Mouse (Mus musculus) left cerebral cortex, postnatal 10 days (tissue): Measurements from ENCODE around the gene Hivep3. TPM values are rescaled to one million over a fixed set of nuclear protein-coding genes. Genes with fewer than 3 reads are reported as not detected.

Experiments used
- DNase-seq, 2 experiments: peaks; one replicate each; pipeline ENCODE4 v3.0.0; 2021 to 2022; ENCODE audit warnings: low spot score in 2 of 2, mixed read lengths in 1 of 2; ENCODE audit errors: extremely low spot score in 1 of 2
- intact Hi-C: fragments of 180-260 bp; cut with DNase I; formaldehyde crosslinking; loops from one replicate; pipeline ENCODE4 v1.15.1; 2025
- total RNA-seq, 2 experiments: library from RNA; stranded (reverse); gene quantifications; 2 replicates each; pipeline ENCODE4 v1.2.3; 2021

Hivep3 gene
- total RNA-seq, 2 experiments from 2014 or later = 71.9 to 74.3 TPM

GRCm38 (mm10) chr4:119889760-119890159, 156.2 kb downstream of the Hivep3 start:
- DNase-seq = peak in 1 of 2 experiments; percentile 9
- intact Hi-C loops = no loop called here

DNA sequence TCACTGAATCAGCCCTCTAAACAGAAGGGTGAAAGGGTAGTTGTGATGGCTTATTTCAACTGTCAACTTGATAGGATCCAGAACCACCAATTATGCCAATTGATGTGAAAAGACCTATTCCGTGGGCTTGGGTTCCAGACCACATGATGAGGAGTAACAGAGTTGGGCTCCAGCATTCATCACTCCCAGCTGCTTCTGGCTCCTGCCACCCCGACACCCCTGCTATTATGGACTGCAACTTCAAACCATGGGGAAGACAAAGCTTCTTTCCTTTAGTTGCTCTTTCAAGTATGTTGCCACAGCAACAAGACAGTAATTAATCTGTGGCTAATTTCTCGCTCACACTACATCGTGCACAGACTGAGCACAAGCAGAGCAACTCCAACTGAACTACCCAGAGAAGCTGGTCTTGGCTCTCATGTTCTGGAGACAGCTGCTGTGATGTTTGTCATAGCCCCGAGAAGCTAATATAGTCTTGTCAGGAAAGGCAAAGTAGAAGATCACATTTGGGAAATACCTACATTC, 159.7 kb downstream of the Hivep3 start:
- intact Hi-C loops = no loop called here
- DNase-seq = peak in 1 of 2 experiments; percentile 8

DNA sequence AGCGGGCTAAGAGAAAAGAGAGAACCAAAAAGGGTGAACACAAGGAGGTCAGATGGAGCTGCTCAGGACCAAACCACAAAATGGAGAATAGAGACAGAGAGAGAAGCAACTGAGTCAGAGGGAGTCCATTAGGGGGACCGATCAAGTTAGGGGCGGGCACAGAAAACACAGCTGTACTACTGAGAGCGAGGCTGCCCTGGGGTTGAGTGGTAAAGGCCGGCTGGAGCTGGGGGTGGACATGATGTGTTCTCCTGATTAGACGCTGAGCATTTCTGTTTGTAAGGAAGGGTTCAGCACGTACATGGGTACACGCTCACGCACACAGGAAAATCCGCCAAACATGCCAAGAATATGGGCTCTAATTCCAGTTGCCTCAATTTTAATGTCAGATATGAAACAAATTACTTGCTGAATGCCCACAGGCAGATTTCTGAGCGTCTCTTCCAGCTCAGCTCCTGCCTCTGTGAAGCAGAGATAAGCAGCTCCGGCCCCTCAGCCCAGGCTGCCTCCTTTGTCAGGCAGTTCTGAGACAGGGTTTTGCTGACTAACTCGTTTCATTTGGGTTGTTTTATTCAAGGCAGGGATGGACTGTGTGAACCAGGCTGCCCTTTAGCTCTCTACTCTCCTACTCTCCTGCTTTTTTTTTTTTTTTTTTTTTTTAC, 161.3 kb downstream of the Hivep3 start:
- peak in 1 of 2 experiments; percentile 17 for DNase-seq
- intact Hi-C loops = no loop called here

DNA sequence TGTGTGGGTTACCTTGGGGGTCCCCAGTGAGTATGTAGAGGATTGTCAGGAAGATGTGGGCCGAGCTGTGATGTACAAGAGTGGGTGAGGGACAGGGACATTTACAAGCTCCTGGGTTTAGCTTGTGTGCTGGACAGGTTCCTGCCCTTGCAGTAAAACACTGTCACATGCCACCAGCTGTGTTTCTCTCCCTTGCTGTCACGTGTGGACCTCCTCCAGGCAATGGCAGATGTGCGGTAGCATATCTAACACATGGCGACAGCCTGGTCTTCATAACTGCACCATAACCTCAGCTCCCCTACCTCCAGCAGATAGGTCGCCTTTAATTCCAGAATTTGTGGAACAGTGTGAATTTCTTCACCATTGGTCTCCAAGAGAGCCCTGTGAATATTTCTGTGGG, 161.9 kb downstream of the Hivep3 start:
- intact Hi-C loops = no loop called here
- peak in 1 of 2 experiments; percentile 9 for DNase-seq

- intact Hi-C loops = no loop called here
- DNase-seq = peak in 1 of 2 experiments; percentile 13
Observed at GRCm38 (mm10) chr4:119896572-119896971, 163.0 kb downstream of the Hivep3 start.

DNA sequence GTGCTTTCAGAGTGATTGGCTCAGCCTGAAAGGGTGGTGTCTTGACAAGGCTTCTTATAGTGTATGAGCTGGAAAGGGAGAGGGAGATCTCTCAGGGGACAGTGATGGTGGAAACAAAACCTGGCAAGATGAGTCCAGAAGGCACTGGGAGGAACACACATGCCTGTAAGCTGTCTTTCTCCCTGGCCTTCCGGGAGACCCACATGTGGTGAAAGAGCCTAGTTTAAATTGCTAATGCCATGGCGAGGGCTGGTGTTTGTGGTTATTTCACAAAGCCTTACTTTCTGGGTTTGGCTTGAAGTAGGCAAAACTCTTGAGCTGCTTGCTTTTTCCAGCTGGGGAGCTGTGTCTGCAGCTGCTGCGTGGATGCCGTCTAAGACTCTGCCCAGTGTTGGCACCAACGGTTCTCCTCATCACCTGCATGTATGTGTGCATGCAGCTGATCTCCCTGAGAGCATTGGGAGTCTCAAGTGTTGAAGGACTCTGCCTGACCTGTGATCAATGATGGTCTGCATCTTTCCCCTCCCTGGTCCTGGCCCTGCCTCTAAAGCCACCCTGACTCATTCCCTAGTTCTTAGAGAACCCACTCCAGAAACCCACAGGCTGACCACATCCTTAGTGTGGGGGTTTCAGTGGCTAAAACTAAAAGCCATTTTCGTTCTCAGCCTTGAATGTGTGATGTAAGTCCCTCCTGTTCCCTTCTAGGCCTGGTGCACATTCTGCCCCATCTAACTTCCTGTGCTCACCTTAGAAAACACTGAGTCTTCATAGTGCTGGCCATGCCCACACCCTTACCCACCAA, 163.7 kb downstream of the Hivep3 start:
- intact Hi-C loops = no loop called here
- peak in 1 of 2 experiments; percentile 13 for DNase-seq

DNA sequence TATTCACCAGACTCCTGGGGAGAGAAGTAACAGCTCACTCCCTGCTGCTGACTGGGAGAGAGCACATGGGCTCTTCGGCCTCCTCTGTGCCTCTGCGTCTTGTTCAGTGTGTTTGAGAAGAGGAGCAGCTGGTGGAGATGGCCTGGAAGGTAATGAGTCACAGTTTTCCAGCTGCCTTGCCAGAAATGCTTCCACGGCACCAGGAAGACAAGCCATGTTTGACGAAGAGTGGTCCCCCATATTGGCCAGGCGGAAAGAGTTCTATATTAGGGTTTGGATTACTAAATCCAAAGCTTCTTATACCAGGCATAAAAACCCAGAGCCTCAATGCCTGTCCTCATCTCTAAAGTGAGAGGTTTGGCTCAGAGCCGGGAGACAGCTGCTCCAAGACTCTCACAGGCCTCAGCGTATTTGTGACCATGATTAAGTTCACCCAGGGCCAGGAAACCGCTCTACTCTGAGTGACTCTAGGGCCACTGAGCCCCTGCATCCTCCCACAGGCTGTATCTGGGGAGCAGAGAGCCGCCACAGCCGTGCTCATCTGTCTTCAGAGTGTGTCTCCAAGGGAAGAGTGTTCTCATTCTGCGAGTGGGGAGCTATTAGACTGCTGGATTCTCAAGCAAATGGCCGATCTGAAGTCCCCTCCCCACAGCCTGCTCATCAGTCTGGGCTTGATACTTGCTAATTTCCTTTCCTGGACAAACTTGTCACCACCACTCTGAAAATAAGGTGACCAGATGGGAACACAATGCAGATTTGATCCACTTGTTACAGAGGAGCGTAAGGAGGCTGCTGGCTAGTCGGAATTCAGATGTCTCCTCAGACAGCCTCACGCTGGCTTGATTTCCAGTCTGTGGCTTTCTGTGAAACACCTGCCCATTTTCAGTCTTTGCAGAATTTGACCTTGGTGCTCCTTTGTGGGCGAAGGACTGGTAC, 168.2 kb downstream of the Hivep3 start:
- intact Hi-C loops = loop anchor here (5.0 kb wide), 1 partner anchor 90 kb away; no protein-coding TSS in a partner anchor
- peak in 1 of 2 experiments; percentile 46 for DNase-seq

GRCm38 (mm10) chr4:119903328-119903727, 169.7 kb downstream of the Hivep3 start:
- intact Hi-C loops = loop anchor here (5.0 kb wide), 1 partner anchor 91 kb away; no protein-coding TSS in a partner anchor

DNA sequence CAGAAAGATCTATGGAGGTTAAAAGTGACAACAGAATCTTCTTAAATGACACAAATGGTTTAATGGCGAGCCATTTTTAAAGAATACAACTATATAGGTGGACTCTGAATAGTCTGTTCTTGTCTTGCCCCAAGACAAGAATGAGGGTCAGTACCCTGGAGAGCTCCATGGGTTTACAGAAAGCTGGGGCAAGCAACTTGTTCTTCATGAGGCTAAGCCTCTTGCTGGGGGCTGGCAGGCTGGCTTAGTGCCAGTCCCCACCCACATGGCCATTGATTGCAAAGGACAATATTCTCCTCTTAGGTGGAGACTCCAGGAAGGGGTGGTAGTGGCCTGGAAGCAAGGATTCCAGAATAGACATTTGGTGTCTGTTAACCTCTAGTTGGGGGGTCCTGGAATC, 170.2 kb downstream of the Hivep3 start:
- intact Hi-C loops = loop anchor here (5.0 kb wide), 1 partner anchor 92 kb away; no protein-coding TSS in a partner anchor
- peak in 1 of 2 experiments; percentile 35 for DNase-seq

More at GRCm38 (mm10) chr4:119903328-119903727, 169.7 kb downstream of the Hivep3 start:
- peak in 1 of 2 experiments; percentile 82 for DNase-seq

DNA sequence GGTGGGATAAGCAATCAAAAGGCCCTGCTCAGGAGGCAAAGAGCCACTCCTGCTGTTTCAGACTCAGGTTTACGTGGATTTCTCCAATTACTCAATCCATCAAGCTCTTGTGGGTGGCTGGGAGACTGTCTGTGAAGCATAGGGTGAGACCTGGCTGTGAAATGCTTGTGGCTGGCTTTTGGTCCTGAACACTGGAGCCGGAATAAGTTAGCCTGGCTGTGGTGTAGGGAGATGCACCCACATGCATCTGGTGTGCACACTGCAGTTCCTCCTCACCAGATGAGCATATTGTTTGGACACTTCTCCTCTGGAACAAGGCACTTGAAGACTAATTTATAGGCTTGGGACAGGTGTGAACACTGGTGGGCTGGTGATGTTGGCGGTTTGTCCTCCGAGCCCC, 170.7 kb downstream of the Hivep3 start:
- intact Hi-C loops = loop anchor here (5.0 kb wide), 1 partner anchor 92 kb away; no protein-coding TSS in a partner anchor

GRCm38 (mm10) chr4:119907106-119907505, 173.5 kb downstream of the Hivep3 start:
- intact Hi-C loops = no loop called here
- DNase-seq = peak in 1 of 2 experiments; percentile 7

More for the DNA sequence above, 170.7 kb downstream of the Hivep3 start:
- peak in 1 of 2 experiments; percentile 11 for DNase-seq

DNA sequence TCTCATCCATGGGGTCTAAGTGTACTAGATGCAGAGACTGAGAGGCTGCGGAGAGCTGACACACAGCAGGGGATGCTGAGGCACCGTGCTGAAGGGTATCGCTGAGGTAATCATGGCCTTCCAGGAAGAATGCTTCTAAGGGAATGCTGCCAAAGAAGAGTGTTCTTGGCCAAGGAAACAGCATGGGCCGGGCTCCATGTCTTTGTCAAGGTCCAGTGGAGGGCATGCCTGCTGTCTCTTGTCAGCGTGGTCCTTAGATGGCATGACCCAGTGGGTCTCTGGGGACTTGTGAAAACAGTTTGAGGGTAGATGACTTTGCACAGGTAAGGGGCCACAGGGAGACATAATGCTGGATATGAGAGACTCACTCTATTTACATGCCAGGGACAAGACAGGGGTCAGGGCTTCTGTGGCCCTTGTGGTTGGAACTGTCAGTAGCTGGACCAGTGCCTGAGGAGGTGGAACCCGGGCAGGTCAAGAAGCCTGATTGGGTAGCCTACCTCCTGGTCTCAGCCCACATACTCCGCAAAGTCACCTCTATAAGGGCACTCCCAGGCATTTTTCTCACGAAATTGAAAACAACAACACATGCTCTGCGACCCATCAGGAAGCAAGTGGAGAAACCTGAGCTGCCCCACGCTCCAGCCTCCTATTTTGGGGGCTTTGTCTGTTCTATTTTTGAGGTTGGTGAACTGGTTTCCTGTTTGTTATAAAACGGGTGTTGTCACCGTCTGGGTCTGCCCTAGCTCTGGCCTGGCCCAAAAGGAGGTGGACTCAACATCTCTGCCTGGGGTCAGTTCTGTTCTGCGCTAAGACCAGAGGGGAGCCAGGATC, 177.7 kb downstream of the Hivep3 start:
- intact Hi-C loops = no loop called here
- peak in 1 of 2 experiments; percentile 27 for DNase-seq

DNA sequence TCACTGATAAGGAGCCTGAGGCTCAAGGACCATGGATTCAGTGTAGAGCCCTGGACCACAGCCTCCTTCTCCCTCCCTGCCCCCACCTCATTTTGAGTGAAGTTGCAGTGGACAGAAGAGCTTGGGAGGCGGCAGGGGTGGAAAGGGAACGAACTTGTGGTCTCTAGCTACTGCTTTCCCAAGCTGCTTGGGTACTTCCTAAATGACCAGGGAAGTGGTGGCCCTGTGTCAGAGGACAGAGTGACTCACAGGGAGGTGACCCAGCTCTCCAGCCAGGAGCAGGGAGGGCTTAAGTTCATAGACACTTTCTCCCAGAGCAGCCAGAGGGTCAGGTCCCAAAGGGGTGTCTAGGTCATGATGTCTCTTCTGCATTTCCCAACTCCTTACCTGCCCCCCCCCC, 178.6 kb downstream of the Hivep3 start:
- DNase-seq = peak in 1 of 2 experiments; percentile 25
- intact Hi-C loops = no loop called here

- intact Hi-C loops = no loop called here
- DNase-seq = peak in 1 of 2 experiments; percentile 13
Observed at GRCm38 (mm10) chr4:119914194-119914593, 180.6 kb downstream of the Hivep3 start.

DNA sequence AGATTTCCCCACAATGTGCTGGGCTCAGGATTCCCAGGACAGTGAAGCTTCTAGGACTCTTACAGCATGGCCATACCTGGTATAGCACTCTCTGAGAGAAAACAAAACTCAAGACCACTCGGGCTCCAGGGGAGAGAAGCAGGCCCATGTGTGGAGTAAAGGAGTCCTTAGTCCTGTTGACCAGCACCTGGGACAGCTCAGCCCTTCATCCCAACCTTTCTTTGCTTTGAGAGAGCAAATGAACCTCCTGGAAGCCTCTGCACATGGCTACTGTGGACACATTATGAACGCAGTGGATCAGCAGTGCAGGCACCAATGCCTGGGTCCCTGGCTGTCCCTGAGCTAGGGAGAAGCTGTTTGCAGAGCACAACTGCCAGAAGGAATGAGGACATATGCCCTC, 181.5 kb downstream of the Hivep3 start:
- no peak for DNase-seq
- intact Hi-C loops = no loop called here

GRCm38 (mm10) chr4:119917502-119917901, 183.9 kb downstream of the Hivep3 start:
- intact Hi-C loops = no loop called here
- peak in 1 of 2 experiments; percentile 44 for DNase-seq

DNA sequence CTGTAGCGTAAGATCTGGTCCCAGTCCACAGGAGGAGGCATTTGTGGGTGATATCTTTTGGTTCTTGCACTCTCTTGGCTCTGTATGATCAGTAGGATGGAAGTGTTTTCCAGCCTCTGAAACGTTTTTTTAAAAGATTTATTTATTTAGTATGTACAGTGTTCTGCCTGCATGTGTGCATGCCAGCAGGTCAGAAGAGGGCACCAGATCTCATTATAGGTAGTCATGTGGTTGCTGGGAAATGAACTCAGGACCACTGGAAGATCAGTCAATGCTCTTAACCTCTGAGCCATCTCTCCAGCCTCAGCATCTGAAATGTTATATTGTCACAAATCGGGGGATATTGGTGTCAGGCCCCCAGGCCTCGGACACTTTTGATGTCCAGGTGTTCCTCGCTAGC, 185.8 kb downstream of the Hivep3 start:
- intact Hi-C loops = no loop called here
- DNase-seq = peak in 1 of 2 experiments; percentile 7
